In genomic region chr7:130711851-130712250, GRCm38 (mm10) we compare ENCODE assay signal across 21 mouse cellular contexts.
"Had no signal": no experiment of that assay in that cellular context is flagged by ENCODE, and none has a peak within 500 bp of the region (broad histone marks: within the 10 kb centered on the region; RNA-seq: fewer than 3 reads in every experiment).

No protein-coding gene starts in this region.

- H3K27me3 ChIP-seq: limb, embryonic 13.5 days; liver, embryonic 13.5 days; midbrain, embryonic 15.5 days; neural tube, embryonic 12.5 days; neural tube, embryonic 15.5 days had no signal

- H3K4me3 ChIP-seq: layer of hippocampus, adult 2 months; limb, embryonic 10.5 days; limb, embryonic 13.5 days; liver, embryonic 13.5 days; midbrain, embryonic 15.5 days; neural tube, embryonic 12.5 days; neural tube, embryonic 15.5 days had no signal

- H3K4me2 ChIP-seq: limb, embryonic 13.5 days; liver, embryonic 13.5 days; midbrain, embryonic 11.5 days; midbrain, embryonic 15.5 days; neural tube, embryonic 12.5 days; neural tube, embryonic 15.5 days had no signal

- H3K36me3 ChIP-seq: liver, embryonic 13.5 days; midbrain, embryonic 15.5 days had no signal

- ATAC-seq: midbrain, embryonic 15.5 days had no signal

- H3K9ac ChIP-seq: limb, embryonic 13.5 days; liver, embryonic 13.5 days; midbrain, embryonic 15.5 days; neural tube, embryonic 12.5 days; neural tube, embryonic 15.5 days had no signal

- H3K27ac ChIP-seq: kidney, postnatal 0 days; layer of hippocampus, adult 2 months; limb, embryonic 10.5 days; limb, embryonic 13.5 days; liver, embryonic 13.5 days; midbrain, embryonic 15.5 days; neural tube, embryonic 12.5 days; neural tube, embryonic 15.5 days; stomach, postnatal 0 days had no signal

- H3K9me3 ChIP-seq: limb, embryonic 10.5 days; limb, embryonic 13.5 days; liver, embryonic 13.5 days; midbrain, embryonic 15.5 days; neural tube, embryonic 12.5 days; neural tube, embryonic 15.5 days had no signal

- DNase-seq: kidney, adult 2 months; kidney, postnatal 25 days; layer of hippocampus, adult 9-11 months; liver, embryonic 13.5 days; lung, adult 2 months; lung, postnatal 14 days; lung, postnatal 4 days; right cerebral cortex, adult 18-20 months; right cerebral cortex, postnatal 14 days; right cerebral cortex, postnatal 4 days; thymus, adult 2 months; thymus, postnatal 25 days had no signal
